Mouse (Mus musculus) bone marrow macrophage, adult 2 months (primary cell): Measurements from ENCODE around the gene Ubtd2.

Experiments used
- CTCF ChIP-seq: IDR thresholded peaks from 2 replicates; pipeline ENCODE4 v1.5.1; 2012; ENCODE audit warnings: low read depth, mild to moderate bottlenecking, low read length, moderate library complexity
- POLR2A ChIP-seq: IDR thresholded peaks from 2 replicates; pipeline ENCODE4 v1.6.1; 2012; ENCODE audit warnings: mild to moderate bottlenecking, low read depth, low read length, borderline replicate concordance

DNA sequence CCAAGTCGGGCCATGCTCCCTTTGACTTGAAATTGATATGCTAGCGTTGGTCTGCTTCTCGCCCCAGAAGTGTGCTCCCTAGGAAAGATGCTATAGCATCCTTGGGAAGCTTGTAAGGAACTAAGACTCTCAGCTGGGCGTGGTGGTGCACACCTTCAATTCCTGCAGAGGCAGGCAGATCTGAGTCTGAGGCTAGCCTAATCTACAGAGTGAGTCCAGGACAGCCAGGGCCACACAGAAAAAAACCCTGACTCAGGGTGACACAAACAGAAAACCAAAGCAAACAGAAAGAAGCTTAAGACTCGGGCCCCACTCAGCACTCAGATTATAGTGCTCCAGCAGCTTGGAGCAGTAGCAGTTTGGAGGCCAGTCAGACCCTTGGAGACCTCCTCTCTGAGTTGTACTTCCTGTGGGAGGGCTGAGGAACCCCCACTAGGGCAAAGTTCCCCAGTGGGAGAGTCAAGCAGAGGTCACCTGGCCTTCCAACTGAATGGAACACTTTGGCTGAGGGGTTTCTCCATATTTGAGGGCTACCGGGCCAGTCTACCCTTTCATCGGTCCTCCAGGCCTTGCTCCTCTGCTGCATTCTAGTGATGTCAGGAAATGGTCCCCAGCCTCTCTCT, 79.4 kb downstream of the Ubtd2 start:
- TF ChIP-seq CTCF (no peak), POLR2A (no peak)
